Mouse (Mus musculus) CD4-positive, CD25-positive, alpha-beta regulatory T cell, adult 2 months (primary cell): Measurements from ENCODE around the gene Rhox4a2.
"Not testable (repeated sequence)": the region's sequence is repeated elsewhere in the genome, so short reads cannot be mapped to it uniquely, and the experiment has no call there.

Experiments
- DNase-seq: peaks from one replicate; pipeline ENCODE4 v3.0.0-alpha.2; 2012; ENCODE audit warnings: low read depth, low spot score

The Rhox4a2 gene

GRCm38 (mm10) chrX:37390548-37390947, at the start of gene Rhox4a2:
TSS of gene Rhox4a2 (plus strand) at chrX:37390848.
- DNase-seq: not testable (repeated sequence)

GRCm38 (mm10) chrX:37379728-37380127, 10.9 kb upstream of the Rhox4a2 start, which contains the start of gene Rhox3a2:
TSS of gene Rhox3a2 (plus strand) at chrX:37380028.
- DNase-seq: not testable (repeated sequence)

- DNase-seq: not testable (repeated sequence)
Observed at GRCm38 (mm10) chrX:37411767-37412166, 21.1 kb downstream of the Rhox4a2 start, which contains the start of gene Rhox2b. TSS of gene Rhox2b (plus strand) at chrX:37412067.

GRCm38 (mm10) chrX:37432194-37432593, 41.5 kb downstream of the Rhox4a2 start, which contains the start of gene Rhox4b:
TSS of gene Rhox4b (plus strand) at chrX:37432494.
- not testable (repeated sequence) for DNase-seq
